Mouse (Mus musculus) midbrain, postnatal 0 days (tissue): ENCODE data around the gene Ucp2. TPM values are rescaled to one million over a fixed set of nuclear protein-coding genes. Genes with fewer than 3 reads are reported as not detected.

Source experiments
- ATAC-seq: fragments of 200-750 bp; cut with Nextera tagmentation; 2 replicates; pipeline ENCODE4 v1.8.0; 2017; ENCODE audit warnings: moderate number of reproducible peaks, mild to moderate bottlenecking, moderate TSS enrichment, moderate library complexity; ENCODE audit not compliant: low FRiP score
- DNase-seq: peaks from one replicate; pipeline ENCODE4 v3.0.0-alpha.2; 2015; ENCODE audit warnings: low spot score
- H3K27ac ChIP-seq: fragments of 300-500 bp; sonication (generic); 2 replicates; pipeline ENCODE4 v1.5.1; 2014; ENCODE audit warnings: low read depth, mild to moderate bottlenecking, low read length, mixed read lengths
- H3K27me3 ChIP-seq: fragments of 300-500 bp; sonication (generic); 2 replicates; pipeline ENCODE4 v1.6.1; 2014; ENCODE audit warnings: low read length, control low read depth, mixed read lengths; ENCODE audit not compliant: insufficient read depth
- H3K36me3 ChIP-seq: fragments of 300-500 bp; sonication (generic); 2 replicates; pipeline ENCODE4 v1.6.1; 2014; ENCODE audit warnings: low read length, control low read depth, mixed read lengths; ENCODE audit not compliant: insufficient read depth
- H3K4me1 ChIP-seq: fragments of 300-500 bp; sonication (generic); 2 replicates; pipeline ENCODE4 v1.6.1; 2014; ENCODE audit warnings: mild to moderate bottlenecking, control low read depth, antibody characterized with exemption, low read length, mixed read lengths; ENCODE audit not compliant: insufficient read depth
- H3K4me2 ChIP-seq: fragments of 300-500 bp; sonication (generic); 2 replicates; pipeline ENCODE4 v1.6.1; 2014; ENCODE audit warnings: low read depth, mild to moderate bottlenecking, low read length, mixed read lengths; ENCODE audit not compliant: poor library complexity, severe bottlenecking
- H3K4me3 ChIP-seq: fragments of 300-500 bp; sonication (generic); 2 replicates; pipeline ENCODE4 v1.5.1; 2014; ENCODE audit warnings: low read depth, mild to moderate bottlenecking, low read length, moderate library complexity
- H3K9ac ChIP-seq: fragments of 300-500 bp; sonication (generic); replicated peaks from 2 replicates; pipeline ENCODE4 v1.6.1; 2014; ENCODE audit warnings: mild to moderate bottlenecking, low read length, moderate library complexity, mixed read lengths; ENCODE audit not compliant: poor library complexity, severe bottlenecking
- H3K9me3 ChIP-seq: fragments of 300-500 bp; sonication (generic); 2 replicates; pipeline ENCODE4 v1.6.1; 2016; ENCODE audit warnings: low read length, control low read depth
- CTCF ChIP-seq: IDR thresholded peaks from 2 replicates; pipeline ENCODE4 v1.5.1; 2016; ENCODE audit warnings: antibody characterized with exemption, mild to moderate bottlenecking
- WGBS: fragments of 180-500 bp; shearing (Covaris S2); extraction: QIAGEN DNeasy Blood & Tissue Kit; methylation state at CpG from one replicate; pipeline ENCODE4 v1.1.7; 2014; 5-methylcytosine and 5-hydroxymethylcytosine counted together
- polyA plus RNA-seq: library from polyadenylated mRNA; unstranded; fragments of >200 nt; fragmentation: Nextera tagmentation; extraction: Ambion mirVana; gene quantifications from 2 replicates; pipeline ENCODE4 v1.2.1, GENCODE M21; 2015
- total RNA-seq: library from RNA; depleted of rRNA; stranded (reverse); fragments of >200 nt; gene quantifications from 2 replicates; pipeline ENCODE4 v1.2.3, GENCODE M21; 2014

The Ucp2 gene
- total and polyA plus RNA-seq, 2 experiments from 2014 or later = 99.9 to 118 TPM

DNA sequence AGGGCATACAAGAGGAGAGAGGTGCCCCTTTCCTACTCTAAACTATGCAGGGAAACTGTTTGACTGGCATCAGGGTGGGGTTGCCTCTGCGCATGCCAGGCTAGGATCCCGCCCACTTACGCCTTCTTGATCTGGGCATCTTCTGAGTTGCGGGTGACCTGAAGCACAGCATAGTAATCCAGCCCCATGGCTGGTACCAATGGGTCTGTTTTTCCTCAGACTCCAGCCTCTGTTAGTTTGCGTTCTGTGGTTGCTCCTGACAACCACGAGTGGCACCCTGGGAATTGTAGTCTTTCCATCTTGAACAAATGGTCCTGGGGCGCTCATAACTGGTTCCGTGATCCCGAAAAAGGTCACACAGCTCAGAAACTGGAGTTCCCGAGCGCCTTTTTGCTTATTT, 21.4 kb downstream of the Ucp2 start, which contains the start of gene Dnajb13:
TSS of gene Dnajb13 (minus strand) at position 388 of the 400 bp plus-strand sequence.
- 46% methylated on average over 11 of the region's 11 CpGs for WGBS
- DNase-seq (peak; percentile 63), ATAC-seq (peak; percentile 44; the same call in 1 of the 2 replicates)
- Histone ChIP-seq H3K4me2 (peak within 1 kb of the TSS; percentile 18; the same call in 1 of the 2 replicates), H3K4me3 (no peak within 1 kb of the TSS), H3K9ac (no peak within 1 kb of the TSS), H3K36me3 (no peaks in the 10 kb centered on the region), H3K27ac (no peak within 1 kb of the TSS), H3K9me3 (no peaks in the 10 kb centered on the region), H3K4me1 (no peaks in the 10 kb centered on the region), H3K27me3 (no peaks in the 10 kb centered on the region)
- TF ChIP-seq CTCF = no peak

DNA sequence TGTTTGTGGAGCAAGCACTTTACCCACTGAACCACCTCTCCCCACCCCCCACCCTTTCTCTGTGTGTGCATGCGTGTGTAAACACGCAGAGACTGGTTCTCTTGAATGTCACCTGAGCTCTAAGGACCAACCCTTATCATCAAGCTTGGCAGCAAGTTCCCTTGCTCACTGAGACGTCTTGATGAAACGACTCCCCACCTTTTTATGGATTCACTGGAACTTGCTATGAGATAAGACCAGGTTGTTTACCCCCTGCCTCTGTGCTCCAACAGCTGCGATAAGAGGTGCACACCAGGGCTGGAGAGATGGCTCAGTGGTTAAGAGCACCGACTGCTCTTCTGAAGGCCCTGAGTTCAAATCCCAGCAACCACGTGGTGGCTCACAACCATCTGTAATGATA, 27.1 kb downstream of the Ucp2 start:
- Histone ChIP-seq H3K9me3 (no peaks in the 10 kb centered on the region), H3K4me2 (no peak overlapping the region), H3K4me3 (no peak overlapping the region), H3K4me1 (no peaks in the 10 kb centered on the region), H3K36me3 (no peaks in the 10 kb centered on the region), H3K27me3 (no peaks in the 10 kb centered on the region), H3K27ac (no peak overlapping the region), H3K9ac (no peak overlapping the region)
- no peak for ATAC-seq
- 73% methylated on average over 7 of the region's 7 CpGs for WGBS
- TF ChIP-seq CTCF = no peak
- DNase-seq = no peak

GRCm38 (mm10) chr7:100520663-100521285, 27.6 kb downstream of the Ucp2 start:
- H3K27me3 ChIP-seq = no peaks in the 10 kb centered on the region
- peak overlapping the region; percentile 24; the same call in 1 of the 2 replicates for H3K4me2 ChIP-seq
- no peaks in the 10 kb centered on the region for H3K4me1 ChIP-seq
- H3K9me3 ChIP-seq = no peaks in the 10 kb centered on the region
- TF ChIP-seq CTCF = peak; percentile 94
- DNase-seq = peak; percentile 81
- H3K27ac ChIP-seq = no peak overlapping the region
- no peak overlapping the region for H3K4me3 ChIP-seq
- H3K9ac ChIP-seq = no peak overlapping the region
- ATAC-seq = no peak
- WGBS = 18% methylated on average over 10 of the region's 10 CpGs
- H3K36me3 ChIP-seq = no peaks in the 10 kb centered on the region

DNA sequence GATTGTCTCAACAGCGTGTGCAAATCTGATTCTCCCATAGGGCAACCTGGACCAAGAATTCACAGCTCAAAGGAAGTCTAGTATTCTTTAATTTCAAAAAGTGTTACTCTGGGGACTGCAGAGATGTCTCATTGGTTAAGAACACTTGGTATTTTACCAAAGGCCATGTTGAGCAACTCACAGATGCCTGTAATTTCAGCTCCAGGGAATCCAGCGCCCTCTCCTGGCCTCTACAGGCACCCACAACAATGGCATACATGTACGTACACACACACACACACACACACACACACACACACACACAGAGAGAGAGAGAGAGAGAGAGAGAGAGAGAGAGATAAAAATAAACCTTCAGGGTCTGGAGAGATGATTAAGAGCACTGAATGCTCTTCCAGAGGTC, 29.1 kb downstream of the Ucp2 start:
- H3K9me3 ChIP-seq = no peaks in the 10 kb centered on the region
- no peak for ATAC-seq

DNA sequence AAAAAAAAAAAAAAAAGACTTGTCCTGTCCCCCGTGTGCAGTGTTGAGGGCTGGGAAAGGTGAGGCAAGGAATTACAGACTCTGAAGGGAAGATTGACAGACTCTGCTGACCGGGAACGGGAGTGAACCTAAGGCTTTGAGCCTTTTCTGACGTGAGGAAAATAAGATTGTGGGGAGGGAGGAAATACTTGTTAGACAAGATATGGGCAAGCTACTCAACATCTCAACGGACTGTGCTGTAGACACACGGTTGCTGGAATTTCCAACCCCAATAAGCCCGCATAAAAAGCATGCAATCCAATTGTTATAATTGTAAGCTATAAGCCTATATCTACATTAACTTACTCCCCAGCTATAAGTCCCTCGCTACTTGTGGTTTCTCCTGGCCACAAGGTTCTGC, 31.5 kb downstream of the Ucp2 start:
- Histone ChIP-seq H3K4me1 (no peaks in the 10 kb centered on the region), H3K27ac (no peak overlapping the region), H3K4me2 (no peak overlapping the region), H3K9ac (no peak overlapping the region), H3K4me3 (no peak overlapping the region), H3K27me3 (no peaks in the 10 kb centered on the region), H3K9me3 (no peaks in the 10 kb centered on the region), H3K36me3 (no peaks in the 10 kb centered on the region)
- no peak for TF ChIP-seq CTCF
- ATAC-seq (no peak), DNase-seq (no peak)
- 79% methylated on average over 8 of the region's 8 CpGs for WGBS

More for the DNA sequence above, 29.1 kb downstream of the Ucp2 start:
- 84% methylated on average over 3 of the region's 3 CpGs for WGBS
- Histone ChIP-seq H3K36me3 (no peaks in the 10 kb centered on the region), H3K4me2 (no peak overlapping the region), H3K27me3 (no peaks in the 10 kb centered on the region), H3K27ac (no peak overlapping the region), H3K4me1 (no peaks in the 10 kb centered on the region), H3K9ac (no peak overlapping the region), H3K4me3 (no peak overlapping the region)
- TF ChIP-seq CTCF = 0 out of 2 replicates have a peak, but pooled peaks have one; percentile 4
- DNase-seq = no peak

DNA sequence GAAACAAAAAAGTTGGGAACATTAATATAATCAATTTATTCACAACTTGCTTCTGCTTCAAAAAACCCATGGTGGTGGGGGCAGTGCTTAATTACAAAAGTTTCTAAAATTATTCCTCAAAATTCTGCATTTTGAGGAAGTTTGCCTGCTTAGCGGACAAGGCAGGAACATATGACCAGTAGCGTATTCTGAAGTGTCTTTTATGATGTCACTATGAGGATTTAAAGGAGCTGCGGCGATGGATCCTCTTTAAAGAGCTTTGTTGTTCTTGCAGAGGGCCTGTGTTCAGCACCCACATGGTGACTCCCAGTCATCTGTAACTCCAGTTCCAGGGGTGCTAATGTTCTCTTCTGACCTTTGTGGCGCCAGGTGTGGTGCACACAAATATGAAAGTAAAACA, 37.6 kb downstream of the Ucp2 start:
- Histone ChIP-seq H3K4me3 (no peak overlapping the region), H3K9ac (no peak overlapping the region), H3K27ac (no peak overlapping the region), H3K27me3 (no peaks in the 10 kb centered on the region), H3K4me1 (no peaks in the 10 kb centered on the region), H3K36me3 (no peaks in the 10 kb centered on the region), H3K4me2 (no peak overlapping the region), H3K9me3 (no peaks in the 10 kb centered on the region)
- no peak for TF ChIP-seq CTCF
- WGBS = 90% methylated on average over 5 of the region's 5 CpGs
- DNase-seq (no peak), ATAC-seq (no peak)
